Mouse (Mus musculus): ENCODE measurements around the gene Unc5cl. TPM values are rescaled to one million over a fixed set of nuclear protein-coding genes. Genes with fewer than 3 reads are reported as not detected.

Gene Unc5cl
- polyA plus RNA-seq, 2 experiments from 2014 or later = 23.7 to 26.3 TPM

GRCm38 (mm10) chr17:48432158-48432980 lies 22.3 kb upstream of the Unc5cl start, which contains the start of gene Apobec2:
Gene Apobec2, minus strand, starts transcription at chr17:48432930.
- no peak for ATAC-seq

- ATAC-seq = no peak
Measured at GRCm38 (mm10) chr17:48433006-48433655, 21.6 kb upstream of the Unc5cl start.

GRCm38 (mm10) chr17:48433689-48434330 lies 20.9 kb upstream of the Unc5cl start:
- ATAC-seq = no peak

- no peak for ATAC-seq
Measured at GRCm38 (mm10) chr17:48434479-48434878, 20.2 kb upstream of the Unc5cl start.

GRCm38 (mm10) chr17:48436487-48436886 lies 18.2 kb upstream of the Unc5cl start:
- no peak for ATAC-seq

- no peak for ATAC-seq
Measured at GRCm38 (mm10) chr17:48437421-48437911, 17.2 kb upstream of the Unc5cl start.

GRCm38 (mm10) chr17:48442745-48443457 lies 11.8 kb upstream of the Unc5cl start:
- no peak for ATAC-seq

GRCm38 (mm10) chr17:48443542-48444145 lies 11.1 kb upstream of the Unc5cl start:
- no peak for ATAC-seq

GRCm38 (mm10) chr17:48447675-48448074 lies 7.0 kb upstream of the Unc5cl start:
- ATAC-seq = no peak

- no peak for ATAC-seq
Measured at GRCm38 (mm10) chr17:48450666-48451352, 3.9 kb upstream of the Unc5cl start.

GRCm38 (mm10) chr17:48451353-48451675 lies 3.4 kb upstream of the Unc5cl start, which contains the start of gene Tspo2:
Gene Tspo2, minus strand, starts transcription at chr17:48451522.
- no peak for ATAC-seq

- ATAC-seq = no peak
Measured at GRCm38 (mm10) chr17:48451753-48452444, 2.8 kb upstream of the Unc5cl start.

- no peak for ATAC-seq
Measured at GRCm38 (mm10) chr17:48453489-48453888, 1.2 kb upstream of the Unc5cl start.

- ATAC-seq = no peak
Measured at GRCm38 (mm10) chr17:48454190-48454589, 511 bp upstream of the Unc5cl start.

GRCm38 (mm10) chr17:48455955-48456354 lies 1.3 kb downstream of the Unc5cl start:
- no peak for ATAC-seq

- ATAC-seq = no peak
Measured at GRCm38 (mm10) chr17:48457971-48458653, 3.4 kb downstream of the Unc5cl start.

GRCm38 (mm10) chr17:48462096-48462495 lies 7.4 kb downstream of the Unc5cl start:
- peak; percentile 82 for ATAC-seq

GRCm38 (mm10) chr17:48463391-48463790 lies 8.7 kb downstream of the Unc5cl start:
- peak; percentile 71 for ATAC-seq

- ATAC-seq = peak; percentile 25
Measured at GRCm38 (mm10) chr17:48466769-48467394, 12.2 kb downstream of the Unc5cl start.
